Comparison of ENCODE assay signal across 13 mouse cellular contexts in the genomic region with DNA sequence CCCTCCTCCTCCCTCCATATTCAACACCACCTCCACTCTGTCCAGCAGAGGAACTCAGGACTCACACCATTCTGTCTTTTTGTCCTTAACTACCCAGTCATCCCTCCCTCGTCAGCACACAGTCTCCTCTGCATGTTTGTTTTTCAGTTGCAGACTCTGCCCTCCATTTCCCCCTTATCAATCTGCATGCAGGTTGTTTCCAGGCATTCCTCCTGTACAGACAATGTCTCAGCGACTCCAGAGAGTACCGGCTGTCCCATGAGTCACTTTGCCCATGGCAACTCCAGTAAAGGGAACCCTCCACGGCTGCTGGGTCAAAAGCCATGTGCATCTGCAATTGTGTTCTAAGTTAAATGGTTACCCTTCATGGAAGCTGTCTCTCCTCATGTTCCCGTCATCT.
"Had no signal": no experiment of that assay in that cellular context is flagged by ENCODE, and none has a peak within 500 bp of the region (broad histone marks: within the 10 kb centered on the region; RNA-seq: fewer than 3 reads in every experiment).

No protein-coding gene starts in this region.

- DNase-seq: kidney, adult 8-10 months; layer of hippocampus, postnatal 36 days; lung, embryonic 14.5 days; lung, postnatal 14 days; midbrain, embryonic 14.5 days; right cerebral cortex, adult 18-20 months; thymus, adult 2 months; thymus, postnatal 25 days had no signal

- H3K4me3 ChIP-seq: limb, embryonic 15.5 days; midbrain, embryonic 10.5 days; myocyte; neural tube, embryonic 15.5 days had no signal

- H3K9me3 ChIP-seq: limb, embryonic 15.5 days; midbrain, embryonic 10.5 days; neural tube, embryonic 15.5 days had no signal

- H3K36me3 ChIP-seq: limb, embryonic 15.5 days; midbrain, embryonic 10.5 days; neural tube, embryonic 15.5 days had no signal

- H3K4me2 ChIP-seq: limb, embryonic 15.5 days; lung, embryonic 14.5 days; neural tube, embryonic 15.5 days had no signal

- H3K9ac ChIP-seq: limb, embryonic 15.5 days; lung, embryonic 14.5 days; neural tube, embryonic 15.5 days had no signal

- H3K27ac ChIP-seq: limb, embryonic 15.5 days; macrophage; midbrain, embryonic 10.5 days; neural tube, embryonic 15.5 days had no signal

- H3K27me3 ChIP-seq: limb, embryonic 15.5 days; neural tube, embryonic 15.5 days had no signal
